Mouse (Mus musculus) stomach, embryonic 15.5 days (tissue): ENCODE data around the gene Ilf2. TPM values are rescaled to one million over a fixed set of nuclear protein-coding genes. Genes with fewer than 3 reads are reported as not detected.

ENCODE experiments used
- ATAC-seq: fragments of 200-750 bp; cut with Nextera tagmentation; 2 replicates; pipeline ENCODE4 v1.8.0; 2017; ENCODE audit warnings: low read depth, moderate number of reproducible peaks, moderate TSS enrichment; ENCODE audit not compliant: insufficient read depth, low FRiP score
- H3K27ac ChIP-seq: fragments of 300-500 bp; sonication (generic); 2 replicates; pipeline ENCODE4 v1.5.1; 2015; ENCODE audit warnings: mild to moderate bottlenecking, inconsistent platforms
- H3K27me3 ChIP-seq: fragments of 300-500 bp; sonication (generic); replicated peaks from 2 replicates; pipeline ENCODE4 v1.6.1; 2015; ENCODE audit warnings: inconsistent platforms
- H3K36me3 ChIP-seq: fragments of 300-500 bp; sonication (generic); 2 replicates; pipeline ENCODE4 v1.6.1; 2015; ENCODE audit warnings: inconsistent platforms
- H3K4me1 ChIP-seq: fragments of 300-500 bp; sonication (generic); 2 replicates; pipeline ENCODE4 v1.6.1; 2015; ENCODE audit warnings: inconsistent platforms
- H3K4me2 ChIP-seq: fragments of 300-500 bp; sonication (generic); 2 replicates; pipeline ENCODE4 v1.6.1; 2015; ENCODE audit warnings: mild to moderate bottlenecking, inconsistent platforms
- H3K4me3 ChIP-seq: fragments of 300-500 bp; sonication (generic); replicated peaks from 2 replicates; pipeline ENCODE4 v1.5.1; 2015; ENCODE audit warnings: inconsistent platforms
- H3K9ac ChIP-seq: fragments of 300-500 bp; sonication (generic); 2 replicates; pipeline ENCODE4 v1.6.1; 2015; ENCODE audit warnings: inconsistent platforms
- H3K9me3 ChIP-seq: fragments of 300-500 bp; sonication (generic); 2 replicates; pipeline ENCODE4 v1.6.1; 2016; ENCODE audit warnings: inconsistent platforms
- WGBS: fragments of 180-500 bp; shearing (Covaris S2); methylation state at CpG from one replicate; pipeline ENCODE4 v1.1.7; 2015; 5-methylcytosine and 5-hydroxymethylcytosine counted together
- polyA plus RNA-seq: library from polyadenylated mRNA; unstranded; fragments of >200 nt; fragmentation: Nextera tagmentation; extraction: Ambion mirVana; gene quantifications from 2 replicates; pipeline ENCODE4 v1.2.1, GENCODE M21; 2015

The Ilf2 gene
- polyA plus RNA-seq, 1 experiment from 2014 or later: 151 TPM

- WGBS: 59% methylated on average over 11 of the region's 11 CpGs
- Histone ChIP-seq H3K36me3 (no peaks in the 10 kb centered on the region), H3K4me3 (no peak overlapping the region), H3K9me3 (no peaks in the 10 kb centered on the region), H3K27me3 (no peaks in the 10 kb centered on the region), H3K27ac (peak overlapping the region; percentile 89), H3K9ac (no peak overlapping the region), H3K4me2 (peak overlapping the region; percentile 57), H3K4me1 (peaks cover 6% of the 10 kb centered on the region)
- no peak for ATAC-seq
Measured at GRCm38 (mm10) chr3:90445417-90446200, 30.3 kb upstream of the Ilf2 start.

DNA sequence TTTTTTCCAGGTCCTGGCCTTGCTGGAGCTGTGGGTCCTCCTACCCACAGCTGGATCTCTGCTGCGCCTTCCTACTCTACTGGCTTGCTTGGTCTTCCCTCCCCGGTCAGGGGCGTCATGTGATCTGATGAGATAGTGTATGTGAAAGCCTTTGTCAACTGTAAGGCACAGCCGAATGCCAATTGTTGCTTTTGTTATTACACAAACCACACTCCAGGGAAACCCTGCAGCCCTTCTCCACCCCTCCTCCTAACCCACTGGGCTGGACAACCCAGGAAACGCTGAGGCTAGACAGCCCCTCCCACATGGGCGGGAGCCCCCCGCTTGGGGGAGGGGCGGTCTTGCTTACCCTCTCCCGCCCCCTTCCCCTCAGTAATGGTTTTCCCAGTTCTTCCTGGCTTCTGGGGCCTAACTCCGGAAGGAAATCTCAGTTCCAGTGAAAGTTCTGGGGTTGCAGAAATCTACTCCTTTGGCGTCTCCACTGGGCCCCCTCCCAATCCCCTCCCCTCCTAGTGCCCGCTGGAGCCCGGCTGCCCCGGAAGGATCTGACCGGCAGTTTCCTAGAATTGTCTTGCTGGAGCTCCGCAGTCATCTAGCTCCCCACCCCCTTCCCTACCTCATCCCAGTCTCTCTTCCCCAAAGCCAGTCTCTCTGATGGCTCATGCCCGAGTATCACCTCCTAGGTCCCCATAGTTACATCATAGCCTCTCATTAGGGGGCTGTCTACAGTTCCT lies 29.4 kb upstream of the Ilf2 start:
- peaks cover 8% of the 10 kb centered on the region for H3K4me1 ChIP-seq
- peak overlapping the region; percentile 16 for H3K9ac ChIP-seq
- peak; percentile 93 for ATAC-seq
- peak overlapping the region; percentile 25 for H3K4me3 ChIP-seq
- H3K27me3 ChIP-seq: no peaks in the 10 kb centered on the region
- no peaks in the 10 kb centered on the region for H3K9me3 ChIP-seq
- H3K36me3 ChIP-seq: no peaks in the 10 kb centered on the region
- H3K27ac ChIP-seq: peak overlapping the region; percentile 89
- WGBS: 0% methylated on average over 17 of the region's 17 CpGs
- peak overlapping the region; percentile 57 for H3K4me2 ChIP-seq

GRCm38 (mm10) chr3:90447123-90447494 lies 28.8 kb upstream of the Ilf2 start:
- peak overlapping the region; percentile 89 for H3K27ac ChIP-seq
- H3K4me1 ChIP-seq: peaks cover 8% of the 10 kb centered on the region
- 39% methylated on average over 7 of the region's 7 CpGs for WGBS
- H3K9ac ChIP-seq: no peak overlapping the region
- no peaks in the 10 kb centered on the region for H3K27me3 ChIP-seq
- peak overlapping the region; percentile 25 for H3K4me3 ChIP-seq
- no peaks in the 10 kb centered on the region for H3K36me3 ChIP-seq
- ATAC-seq: peak; percentile 6; the same call in 1 of the 2 replicates
- no peaks in the 10 kb centered on the region for H3K9me3 ChIP-seq
- peak overlapping the region; percentile 57 for H3K4me2 ChIP-seq

GRCm38 (mm10) chr3:90448626-90449025 lies 27.3 kb upstream of the Ilf2 start:
- 55% methylated on average over 6 of the region's 6 CpGs for WGBS
- Histone ChIP-seq H3K9me3 (no peaks in the 10 kb centered on the region), H3K4me3 (no peak overlapping the region), H3K4me2 (no peak overlapping the region), H3K27ac (no peak overlapping the region), H3K27me3 (no peaks in the 10 kb centered on the region), H3K9ac (no peak overlapping the region), H3K4me1 (peaks cover 8% of the 10 kb centered on the region), H3K36me3 (no peaks in the 10 kb centered on the region)
- no peak for ATAC-seq

DNA sequence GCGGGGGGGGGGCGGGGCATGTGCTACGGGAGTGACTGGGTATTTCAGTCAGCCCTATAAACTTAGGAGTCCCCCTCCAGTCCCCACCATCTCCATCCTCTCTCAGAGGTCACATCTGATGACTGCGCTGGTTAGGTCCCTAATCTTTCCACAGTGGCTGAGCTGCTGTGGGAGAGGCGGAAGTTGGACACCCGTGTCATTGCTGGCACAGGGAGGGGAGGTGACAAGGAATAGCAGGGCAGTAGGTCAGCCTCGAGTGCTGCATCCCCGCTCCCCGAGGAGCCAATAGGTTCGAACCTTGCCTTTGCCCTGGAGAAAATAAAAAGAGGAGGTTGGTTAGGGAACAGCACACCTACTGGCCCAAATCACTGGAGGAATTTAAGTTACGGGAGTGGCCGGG lies 25.1 kb upstream of the Ilf2 start:
- no peak for ATAC-seq
- H3K9me3 ChIP-seq: no peaks in the 10 kb centered on the region
- no peaks in the 10 kb centered on the region for H3K36me3 ChIP-seq
- no peak overlapping the region for H3K4me3 ChIP-seq
- peaks cover 8% of the 10 kb centered on the region for H3K4me1 ChIP-seq
- 35% methylated on average over 12 of the region's 12 CpGs for WGBS
- no peak overlapping the region for H3K4me2 ChIP-seq
- H3K27ac ChIP-seq: no peak overlapping the region
- no peaks in the 10 kb centered on the region for H3K27me3 ChIP-seq
- no peak overlapping the region for H3K9ac ChIP-seq

- H3K4me1 ChIP-seq: peaks cover 8% of the 10 kb centered on the region
- H3K27me3 ChIP-seq: no peaks in the 10 kb centered on the region
- no peak for ATAC-seq
- H3K36me3 ChIP-seq: no peaks in the 10 kb centered on the region
- WGBS: 38% methylated on average over 10 of the region's 10 CpGs
- no peak overlapping the region for H3K4me2 ChIP-seq
- H3K27ac ChIP-seq: no peak overlapping the region
- H3K4me3 ChIP-seq: no peak overlapping the region
- no peaks in the 10 kb centered on the region for H3K9me3 ChIP-seq
- no peak overlapping the region for H3K9ac ChIP-seq
Measured at GRCm38 (mm10) chr3:90451396-90452095, 24.4 kb upstream of the Ilf2 start.

- H3K27me3 ChIP-seq: no peaks in the 10 kb centered on the region
- no peak overlapping the region for H3K9ac ChIP-seq
- H3K4me2 ChIP-seq: no peak overlapping the region
Measured at GRCm38 (mm10) chr3:90454931-90455330, 21.0 kb upstream of the Ilf2 start.

DNA sequence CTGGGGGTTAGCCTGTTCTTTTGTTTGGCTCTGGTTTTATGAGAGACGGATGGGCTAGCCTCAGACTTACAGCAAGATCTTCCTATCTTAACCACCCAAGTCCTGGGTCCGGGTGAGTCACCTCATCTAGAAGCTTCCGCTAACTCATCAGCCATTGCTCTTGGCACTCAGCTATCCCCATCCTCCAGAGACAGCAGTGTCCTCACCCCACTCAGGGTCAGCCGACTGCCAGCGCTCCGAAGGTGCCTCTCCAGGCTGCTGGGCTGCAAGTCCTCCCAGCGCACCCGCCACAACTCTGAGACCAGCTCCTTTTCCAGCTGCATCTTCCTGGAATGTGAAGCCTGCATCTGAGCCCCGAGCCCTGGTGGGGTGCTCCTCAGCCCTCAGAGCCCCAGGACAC lies 16.2 kb upstream of the Ilf2 start:
- Histone ChIP-seq H3K4me2 (no peak overlapping the region), H3K27me3 (peaks cover 12% of the 10 kb centered on the region), H3K4me1 (no peaks in the 10 kb centered on the region), H3K4me3 (no peak overlapping the region), H3K9ac (no peak overlapping the region), H3K27ac (no peak overlapping the region), H3K9me3 (no peaks in the 10 kb centered on the region), H3K36me3 (no peaks in the 10 kb centered on the region)
- ATAC-seq: no peak
- 76% methylated on average over 9 of the region's 9 CpGs for WGBS

More at GRCm38 (mm10) chr3:90454931-90455330, 21.0 kb upstream of the Ilf2 start:
- Histone ChIP-seq H3K4me1 (0 out of 2 replicates have a peak, but pooled peaks cover 2% of the 10 kb centered on the region), H3K9me3 (no peaks in the 10 kb centered on the region), H3K4me3 (no peak overlapping the region), H3K36me3 (no peaks in the 10 kb centered on the region), H3K27ac (no peak overlapping the region)
- ATAC-seq: no peak
- 85% methylated on average over 14 of the region's 14 CpGs for WGBS

DNA sequence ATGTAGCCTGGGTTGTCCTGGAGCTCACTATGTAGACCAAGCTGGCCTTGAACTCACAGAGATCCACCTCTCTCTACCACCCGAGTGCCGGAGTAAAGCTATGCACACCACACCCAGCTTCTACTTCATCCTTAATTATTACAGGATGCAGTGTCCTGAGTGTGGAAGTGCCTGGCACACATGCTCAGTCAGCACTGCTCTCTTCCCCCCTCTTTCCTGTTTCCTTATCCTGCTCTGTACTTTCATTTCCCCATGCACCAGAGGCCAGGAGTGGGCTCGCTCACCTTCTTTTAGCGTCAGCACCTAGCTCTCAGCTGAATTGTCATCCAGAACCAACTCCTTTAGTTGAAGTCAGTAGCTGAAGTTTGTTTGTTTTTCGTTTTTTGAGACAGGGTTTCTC lies 15.6 kb upstream of the Ilf2 start:
- H3K4me1 ChIP-seq: peaks cover 5% of the 10 kb centered on the region; the same call in 1 of the 2 replicates
- no peaks in the 10 kb centered on the region for H3K9me3 ChIP-seq
- 68% methylated on average over 5 of the region's 5 CpGs for WGBS
- H3K9ac ChIP-seq: no peak overlapping the region
- H3K27me3 ChIP-seq: peaks cover 18% of the 10 kb centered on the region
- H3K36me3 ChIP-seq: no peaks in the 10 kb centered on the region
- H3K4me2 ChIP-seq: no peak overlapping the region
- no peak overlapping the region for H3K27ac ChIP-seq
- no peak overlapping the region for H3K4me3 ChIP-seq
- ATAC-seq: no peak

DNA sequence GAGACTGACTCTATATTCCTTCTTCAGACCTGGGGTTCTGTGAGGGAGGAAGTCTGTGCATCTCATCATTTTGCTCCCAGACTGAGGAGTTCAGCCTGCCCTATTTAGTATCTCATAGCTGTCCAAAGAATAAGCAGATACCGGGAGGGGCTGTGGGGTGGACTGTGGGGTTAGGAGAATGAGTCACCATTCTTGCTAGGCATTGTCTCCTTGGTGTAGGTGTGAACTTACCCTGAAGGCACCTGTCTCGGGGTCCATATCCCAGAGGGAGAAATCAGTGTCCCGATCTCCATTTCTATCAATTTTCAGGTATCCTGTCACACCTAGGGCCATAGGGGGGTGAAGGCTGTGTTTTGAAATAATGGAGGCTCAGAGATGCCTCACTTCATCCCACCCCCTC lies 14.0 kb upstream of the Ilf2 start:
- H3K27me3 ChIP-seq: peaks cover 25% of the 10 kb centered on the region
- H3K27ac ChIP-seq: no peak overlapping the region
- WGBS: 85% methylated on average over 3 of the region's 3 CpGs
- no peak for ATAC-seq
- no peaks in the 10 kb centered on the region for H3K9me3 ChIP-seq
- no peaks in the 10 kb centered on the region for H3K36me3 ChIP-seq
- peaks cover 7% of the 10 kb centered on the region; the same call in 1 of the 2 replicates for H3K4me1 ChIP-seq
- no peak overlapping the region for H3K4me3 ChIP-seq
- H3K9ac ChIP-seq: no peak overlapping the region
- H3K4me2 ChIP-seq: no peak overlapping the region

- H3K36me3 ChIP-seq: no peaks in the 10 kb centered on the region
- no peak overlapping the region for H3K9ac ChIP-seq
- H3K27ac ChIP-seq: no peak overlapping the region
- H3K4me1 ChIP-seq: peaks cover 7% of the 10 kb centered on the region; the same call in 1 of the 2 replicates
- H3K4me3 ChIP-seq: no peak overlapping the region
- peaks cover 25% of the 10 kb centered on the region for H3K27me3 ChIP-seq
- no peak overlapping the region for H3K4me2 ChIP-seq
- WGBS: 35% methylated on average over 7 of the region's 7 CpGs
- ATAC-seq: no peak
- H3K9me3 ChIP-seq: no peaks in the 10 kb centered on the region
Measured at GRCm38 (mm10) chr3:90462579-90462978, 13.3 kb upstream of the Ilf2 start.
